Mouse (Mus musculus): ENCODE data around the gene Polg2. TPM values are rescaled to one million over a fixed set of nuclear protein-coding genes. Genes with fewer than 3 reads are reported as not detected.
A peak's percentile ranks its signal among the peaks of the same experiment; 100 is the strongest.

Polg2 gene
- total and polyA plus RNA-seq, 3 experiments, result 6.3 to 10.7 TPM; not detected in 1

DNA sequence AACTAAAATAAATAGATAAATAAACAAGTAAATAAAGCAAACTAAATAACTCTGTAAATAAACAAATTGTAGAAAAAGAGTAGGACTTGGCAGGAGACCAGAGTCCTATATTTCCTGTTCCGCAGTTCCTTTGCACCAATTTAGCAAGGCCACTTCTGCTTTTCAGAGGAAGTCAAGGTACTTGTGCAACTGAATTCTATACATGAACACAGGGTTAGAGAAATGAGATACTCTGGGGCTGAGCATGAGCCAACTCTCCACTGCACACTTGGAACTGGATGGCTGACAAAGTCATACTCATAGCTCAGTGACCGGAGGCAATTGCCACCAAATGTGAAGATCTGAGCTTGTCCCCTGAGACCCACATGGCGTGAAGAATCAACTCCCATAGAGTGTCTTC, 20.3 kb downstream of the Polg2 start (continued):
- TF ChIP-seq UBTF (IDR thresholded peaks at IDR 0.05; ENCODE audit: borderline replicate concordance, insufficient read depth, low read depth, low read length) (no peak), SIN3A (IDR thresholded peaks at IDR 0.05; ENCODE audit: low read length) (peak; percentile 63; the same call in 1 of the 2 replicates), ELF1 (IDR thresholded peaks at IDR 0.05; ENCODE audit: low read depth, low read length) (peak; percentile 75), CHD2 (IDR thresholded peaks at IDR 0.05; ENCODE audit: low read length) (no peak), NRF1 (IDR thresholded peaks at IDR 0.05; ENCODE audit: insufficient read depth, low read depth, low read length, poor library complexity, severe bottlenecking) (no peak), HCFC1 (IDR thresholded peaks at IDR 0.05; ENCODE audit: low read depth, low read length) (peak; percentile 64; the same call in 1 of the 2 replicates), BHLHE40 (IDR thresholded peaks at IDR 0.05; ENCODE audit: borderline replicate concordance, low read depth, low read length) (peak; percentile 60; the same call in 1 of the 2 replicates), ZNF384 (IDR thresholded peaks at IDR 0.05; ENCODE audit: low read depth, low read length) (peak; percentile 65), ZC3H11A (IDR thresholded peaks at IDR 0.05; ENCODE audit: low read depth, low read length) (no peak), MEF2A (IDR thresholded peaks at IDR 0.05; ENCODE audit: extremely low read depth, insufficient replicate concordance, low read depth, low read length, poor library complexity, severe bottlenecking) (no peak), MXI1 (IDR thresholded peaks at IDR 0.05; ENCODE audit: low read depth, low read length) (peak; percentile 69; the same call in 1 of the 2 replicates), MAFK (IDR thresholded peaks at IDR 0.05; ENCODE audit: borderline replicate concordance, low read depth, low read length) (no peak), RAD21 (IDR thresholded peaks at IDR 0.05; ENCODE audit: low read depth, low read length) (no peak), MYB (IDR thresholded peaks at IDR 0.05; ENCODE audit: low read depth, low read length) (peak; percentile 56), EP300 (IDR thresholded peaks at IDR 0.05; ENCODE audit: low read depth in 1 of 2, low read length in 2 of 2) (peak; percentile 80 to 96), NELFE (IDR thresholded peaks at IDR 0.05; ENCODE audit: low read depth, low read length) (no peak), JUND (IDR thresholded peaks at IDR 0.05; ENCODE audit: low read depth, low read length) (no peak), ZMIZ1 (IDR thresholded peaks at IDR 0.05; ENCODE audit: low read depth, low read length) (no peak)

DNA sequence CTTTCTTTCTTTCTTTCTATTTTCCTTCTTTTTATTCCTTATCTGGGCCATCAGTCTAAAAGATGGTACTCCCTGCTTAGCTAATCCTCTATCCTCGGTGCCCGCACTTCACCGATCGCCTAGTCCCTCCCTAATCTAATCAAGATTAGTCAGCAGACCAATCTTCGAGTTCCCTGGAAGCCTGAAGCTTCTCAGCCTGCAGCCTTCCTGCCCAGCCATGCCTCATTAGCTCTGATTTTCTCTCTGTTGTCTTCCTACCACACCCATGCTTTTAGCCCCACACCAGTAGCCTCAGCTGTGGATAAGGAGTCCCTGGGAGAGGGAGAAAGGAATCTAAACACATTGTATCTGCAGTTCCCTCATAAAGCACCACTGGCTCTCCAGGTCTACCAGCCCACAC, 23.8 kb downstream of the Polg2 start:
- H3K4me3 ChIP-seq (ENCODE audit: control insufficient read depth in 1 of 2, insufficient read depth in 1 of 2, low read depth in 2 of 2, low read length in 2 of 2), result no peak overlapping the region
- no peak overlapping the region for H3K9ac ChIP-seq (ENCODE audit: control insufficient read depth, low read depth, low read length, poor library complexity, severe bottlenecking)
- H3K27ac ChIP-seq (ENCODE audit: control insufficient read depth, low read depth, low read length), result no peak overlapping the region
- H3K27me3 ChIP-seq (ENCODE audit: control insufficient read depth in 1 of 2, insufficient read depth in 2 of 2, low read length in 2 of 2), result no peaks in the 10 kb centered on the region
- peaks cover 8 to 47% of the 10 kb centered on the region in 2 experiments for H3K4me1 ChIP-seq (ENCODE audit: control insufficient read depth in 1 of 2, insufficient read depth in 2 of 2, low read length in 2 of 2)
- H3K9me3 ChIP-seq (replicated peaks; ENCODE audit: insufficient read depth, low read length), result no peaks in the 10 kb centered on the region
- no peaks in the 10 kb centered on the region for H3K79me2 ChIP-seq (ENCODE audit: control insufficient read depth, insufficient read depth, low read length, poor library complexity)
- peaks cover 0 to 37% of the 10 kb centered on the region in 2 experiments; a peak in 2 of 4 replicates for H3K36me3 ChIP-seq (ENCODE audit: control insufficient read depth in 1 of 2, insufficient read depth in 2 of 2, low read length in 2 of 2)
- no peak for DNase-seq (ENCODE audit: low read depth, low spot score)
- TF ChIP-seq KAT2A (conservative IDR thresholded peaks at IDR 0.05; ENCODE audit: low read depth, low read length), result no peak
- 0 out of 2 replicates have a peak, but pooled peaks have one; percentile 7 for TF ChIP-seq GATA1 (IDR thresholded peaks at IDR 0.05; ENCODE audit: low read depth, low read length)
- no peak for TF ChIP-seq ELF1 (IDR thresholded peaks at IDR 0.05; ENCODE audit: low read depth, low read length)

Data from MEL (cell line).